Mouse (Mus musculus): ENCODE measurements around the gene Gm17535. TPM values are rescaled to one million over a fixed set of nuclear protein-coding genes. Genes with fewer than 3 reads are reported as not detected.
A peak's percentile ranks its signal among the peaks of the same experiment; 100 is the strongest.
"Not testable (repeated sequence)": the region's sequence is repeated elsewhere in the genome, so short reads cannot be mapped to it uniquely, and the experiment has no call there.

Gm17535 gene
- polyA plus RNA-seq, 1 experiment from 2014 or later, result not detected

DNA sequence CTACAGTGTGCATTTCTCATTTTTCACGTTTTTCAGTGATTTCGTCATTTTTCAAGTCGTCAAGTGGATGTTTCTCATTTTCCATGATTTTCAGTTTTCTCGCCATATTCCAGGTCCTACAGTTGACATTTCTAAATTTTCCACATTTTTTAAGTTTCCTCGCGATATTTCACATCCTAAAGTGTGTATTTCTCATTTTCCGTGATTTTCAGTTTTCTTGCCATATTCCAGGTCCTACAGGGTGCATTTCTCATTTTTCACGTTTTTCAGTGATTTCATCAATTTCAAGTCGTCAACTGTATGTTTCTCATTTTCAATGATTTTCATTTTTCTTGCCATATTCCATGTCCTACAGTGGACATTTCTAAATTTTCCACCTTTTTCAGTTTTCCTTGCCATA lies 17.3 kb upstream of the Gm17535 start, which contains the start of gene Gm10719:
Gm10719 (plus strand) TSS at position 301 of the 400 bp plus-strand sequence.
- not testable (repeated sequence) for H3K27me3 ChIP-seq (ENCODE audit: insufficient read depth, poor library complexity, severe bottlenecking); H3K4me3 ChIP-seq; H3K36me3 ChIP-seq; DNase-seq (ENCODE audit: low spot score); H3K27ac ChIP-seq; H3K4me1 ChIP-seq; H3K9me3 ChIP-seq
- 37% methylated on average over 2 of the region's 9 CpGs for WGBS

GRCm38 (mm10) chr9:3018944-3019343 lies 15.5 kb upstream of the Gm17535 start:
- not testable (repeated sequence) for H3K4me1 ChIP-seq; H3K9me3 ChIP-seq; H3K27me3 ChIP-seq (ENCODE audit: insufficient read depth, poor library complexity, severe bottlenecking); DNase-seq (ENCODE audit: low spot score); H3K36me3 ChIP-seq; H3K4me3 ChIP-seq; H3K27ac ChIP-seq
- 57% methylated on average over 9 of the region's 9 CpGs for WGBS

DNA sequence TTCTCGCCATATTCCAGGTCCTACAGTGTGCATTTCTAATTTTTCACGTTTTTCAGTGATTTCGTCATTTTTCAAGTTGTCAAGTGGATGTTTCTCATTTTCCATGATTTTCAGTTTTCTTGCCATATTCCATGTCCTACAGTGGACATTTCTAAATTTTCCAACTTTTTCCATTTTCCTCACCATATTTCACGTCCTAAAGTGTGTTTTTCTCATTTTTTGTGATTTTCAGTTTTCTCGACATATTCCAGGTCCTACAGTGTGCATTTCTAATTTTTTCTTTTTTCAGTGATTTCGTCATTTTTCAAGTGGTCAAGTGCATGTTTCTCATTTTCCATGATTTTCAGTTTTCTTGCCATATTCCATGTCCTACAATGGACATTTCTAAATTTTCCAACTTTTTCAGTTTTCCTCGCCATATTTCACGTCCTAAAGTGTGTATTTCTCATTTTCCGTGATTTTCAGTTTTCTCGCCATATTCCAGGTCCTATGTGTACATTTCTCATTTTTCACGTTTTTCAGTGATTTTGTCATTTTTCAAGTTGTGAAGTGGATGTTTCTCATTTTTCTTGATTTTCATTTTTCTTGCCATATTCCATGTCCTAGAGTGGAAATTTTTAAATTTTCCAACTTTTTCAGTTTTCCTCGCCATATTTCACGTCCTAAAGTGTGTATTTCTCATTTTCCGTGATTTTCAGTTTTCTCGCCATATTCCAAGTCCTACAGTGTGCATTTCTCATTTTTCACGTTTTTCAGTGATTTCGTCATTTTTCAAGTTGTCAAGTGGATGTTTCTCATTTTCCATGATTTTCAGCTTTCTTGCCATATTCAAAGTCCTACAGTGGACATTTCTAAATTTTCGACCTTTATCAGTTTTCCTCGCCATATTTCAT lies 14.3 kb upstream of the Gm17535 start:
- not testable (repeated sequence) for H3K9me3 ChIP-seq; H3K4me3 ChIP-seq; H3K27me3 ChIP-seq (ENCODE audit: insufficient read depth, poor library complexity, severe bottlenecking); H3K36me3 ChIP-seq; DNase-seq (ENCODE audit: low spot score); H3K27ac ChIP-seq; H3K4me1 ChIP-seq
- WGBS, result 73% methylated on average over 17 of the region's 19 CpGs

DNA sequence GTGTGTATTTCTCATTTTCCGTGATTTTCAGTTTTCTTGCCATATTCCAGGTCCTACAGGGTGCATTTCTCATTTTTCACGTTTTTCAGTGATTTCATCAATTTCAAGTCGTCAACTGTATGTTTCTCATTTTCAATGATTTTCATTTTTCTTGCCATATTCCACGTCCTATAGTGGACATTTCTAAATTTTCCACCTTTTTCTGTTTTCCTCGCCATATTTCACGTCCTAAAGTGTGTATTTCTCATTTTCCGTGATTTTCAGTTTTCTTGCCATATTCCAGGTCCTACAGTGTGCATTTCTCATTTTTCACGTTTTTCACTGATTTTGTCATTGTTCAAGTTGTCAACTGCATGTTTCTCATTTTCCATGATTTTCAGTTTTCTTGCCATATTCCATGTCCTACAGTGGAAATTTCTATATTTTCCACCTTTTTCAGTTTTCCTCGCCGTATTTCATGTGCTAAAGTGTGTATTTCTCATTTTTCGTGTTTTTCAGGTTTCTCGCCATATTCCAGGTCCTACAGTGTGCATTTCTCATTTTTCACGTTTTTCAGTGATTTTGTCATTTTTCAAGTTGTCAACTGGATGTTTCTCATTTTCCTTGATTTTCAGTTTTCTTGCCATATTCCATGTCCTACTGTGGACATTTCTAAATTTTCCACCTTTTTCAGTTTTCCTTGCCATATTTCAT lies 11.9 kb upstream of the Gm17535 start:
- WGBS, result 70% methylated on average over 11 of the region's 13 CpGs
- H3K9me3 ChIP-seq; H3K4me1 ChIP-seq; H3K36me3 ChIP-seq; H3K4me3 ChIP-seq; H3K27ac ChIP-seq; H3K27me3 ChIP-seq (ENCODE audit: insufficient read depth, poor library complexity, severe bottlenecking): not testable (repeated sequence)
- DNase-seq (ENCODE audit: low spot score), result peak; percentile 76

DNA sequence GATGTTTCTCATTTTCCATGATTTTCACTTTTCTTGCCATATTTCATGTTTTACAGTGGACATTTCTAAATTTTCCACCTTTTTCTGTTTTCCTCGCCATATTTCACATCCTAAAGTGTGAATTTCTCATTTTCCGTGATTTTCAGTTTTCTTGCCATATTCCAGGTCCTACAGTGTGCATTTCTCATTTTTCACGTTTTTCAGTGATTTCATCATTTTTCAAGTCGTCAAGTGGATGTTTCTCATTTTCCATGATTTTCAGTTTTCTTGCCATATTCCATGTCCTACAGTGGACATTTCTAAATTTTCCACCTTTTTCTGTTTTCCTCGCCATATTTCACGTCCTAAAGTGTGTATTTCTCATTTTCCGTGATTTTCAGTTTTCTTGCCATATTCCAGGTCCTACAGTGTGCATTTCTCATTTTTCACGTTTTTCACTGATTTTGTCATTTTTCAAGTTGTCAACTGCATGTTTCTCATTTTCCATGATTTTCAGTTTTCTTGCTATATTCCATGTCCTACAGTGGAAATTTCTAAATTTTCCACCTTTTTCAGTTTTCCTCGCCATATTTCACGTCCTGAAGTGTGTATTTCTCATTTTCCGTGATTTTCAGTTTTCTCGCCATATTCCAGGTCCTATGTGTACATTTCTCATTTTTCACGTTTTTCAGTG lies 11.0 kb upstream of the Gm17535 start, which contains the start of gene Gm10718:
Gm10718 (plus strand) TSS at position 236 of the 673 bp plus-strand sequence.
- not testable (repeated sequence) for H3K36me3 ChIP-seq; H3K27ac ChIP-seq; H3K4me1 ChIP-seq; H3K9me3 ChIP-seq; H3K27me3 ChIP-seq (ENCODE audit: insufficient read depth, poor library complexity, severe bottlenecking); DNase-seq (ENCODE audit: low spot score); H3K4me3 ChIP-seq
- WGBS, result 69% methylated on average over 12 of the region's 13 CpGs

DNA sequence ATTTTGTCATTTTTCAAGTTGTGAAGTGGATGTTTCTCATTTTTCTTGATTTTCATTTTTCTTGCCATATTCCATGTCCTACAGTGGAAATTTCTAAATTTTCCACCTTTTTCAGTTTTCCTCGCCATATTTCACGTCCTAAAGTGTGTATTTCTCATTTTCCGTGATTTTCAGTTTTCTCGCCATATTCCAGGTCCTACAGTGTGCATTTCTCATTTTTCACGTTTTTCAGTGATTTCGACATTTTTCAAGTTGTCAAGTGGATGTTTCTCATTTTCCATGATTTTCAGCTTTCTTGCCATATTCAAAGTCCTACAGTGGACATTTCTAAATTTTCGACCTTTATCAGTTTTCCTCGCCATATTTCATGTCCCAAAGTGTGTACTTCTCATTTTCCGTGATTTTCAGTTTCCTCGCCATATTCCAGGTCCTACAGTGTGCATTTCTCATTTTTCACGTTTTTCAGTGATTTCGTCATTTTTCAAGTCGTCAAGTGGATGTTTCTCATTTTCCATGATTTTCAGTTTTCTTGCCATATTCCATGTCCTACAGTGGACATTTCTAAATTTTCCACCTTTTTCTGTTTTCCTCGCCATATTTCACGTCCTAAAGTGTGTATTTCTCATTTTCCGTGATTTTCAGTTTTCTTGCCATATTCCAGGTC lies 10.3 kb upstream of the Gm17535 start:
- not testable (repeated sequence) for H3K27ac ChIP-seq; H3K9me3 ChIP-seq; H3K4me1 ChIP-seq; DNase-seq (ENCODE audit: low spot score); H3K36me3 ChIP-seq; H3K27me3 ChIP-seq (ENCODE audit: insufficient read depth, poor library complexity, severe bottlenecking); H3K4me3 ChIP-seq
- 70% methylated on average over 16 of the region's 16 CpGs for WGBS

DNA sequence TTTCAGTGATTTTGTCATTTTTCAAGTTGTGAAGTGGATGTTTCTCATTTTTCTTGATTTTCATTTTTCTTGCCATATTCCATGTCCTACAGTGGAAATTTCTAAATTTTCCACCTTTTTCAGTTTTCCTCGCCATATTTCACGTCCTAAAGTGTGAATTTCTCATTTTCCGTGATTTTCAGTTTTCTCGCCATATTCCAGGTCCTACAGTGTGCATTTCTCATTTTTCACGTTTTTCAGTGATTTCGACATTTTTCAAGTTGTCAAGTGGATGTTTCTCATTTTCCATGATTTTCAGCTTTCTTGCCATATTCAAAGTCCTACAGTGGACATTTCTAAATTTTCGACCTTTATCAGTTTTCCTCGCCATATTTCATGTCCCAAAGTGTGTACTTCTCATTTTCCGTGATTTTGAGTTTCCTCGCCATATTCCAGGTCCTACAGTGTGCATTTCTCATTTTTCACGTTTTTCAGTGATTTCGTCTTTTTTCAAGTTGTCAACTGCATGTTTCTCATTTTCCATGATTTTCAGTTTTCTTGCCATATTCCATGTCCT lies 9.4 kb upstream of the Gm17535 start, which contains the start of gene Gm10717:
Gm10717 (plus strand) TSS at position 506 of the 556 bp plus-strand sequence.
- H3K4me1 ChIP-seq; DNase-seq (ENCODE audit: low spot score); H3K36me3 ChIP-seq; H3K27ac ChIP-seq; H3K4me3 ChIP-seq; H3K27me3 ChIP-seq (ENCODE audit: insufficient read depth, poor library complexity, severe bottlenecking); H3K9me3 ChIP-seq: not testable (repeated sequence)
- WGBS, result 68% methylated on average over 12 of the region's 12 CpGs

DNA sequence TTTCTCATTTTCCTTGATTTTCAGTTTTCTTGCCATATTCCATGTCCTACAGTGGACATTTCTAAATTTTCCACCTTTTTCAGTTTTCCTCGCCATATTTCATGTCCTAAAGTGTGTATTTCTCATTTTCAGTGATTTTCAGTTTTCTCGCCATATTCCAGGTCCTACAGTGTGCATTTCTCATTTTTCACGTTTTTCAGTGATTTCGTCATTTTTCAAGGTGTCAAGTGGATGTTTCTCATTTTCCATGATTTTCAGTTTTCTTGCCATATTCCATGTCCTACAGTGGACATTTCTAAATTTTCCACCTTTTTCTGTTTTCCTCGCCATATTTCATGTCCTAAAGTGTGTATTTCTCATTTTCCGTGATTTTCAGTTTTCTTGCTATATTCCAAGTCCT lies 8.7 kb upstream of the Gm17535 start:
- WGBS, result 68% methylated on average over 5 of the region's 6 CpGs
- H3K27ac ChIP-seq; H3K9me3 ChIP-seq; DNase-seq (ENCODE audit: low spot score); H3K4me3 ChIP-seq; H3K36me3 ChIP-seq; H3K4me1 ChIP-seq; H3K27me3 ChIP-seq (ENCODE audit: insufficient read depth, poor library complexity, severe bottlenecking): not testable (repeated sequence)

DNA sequence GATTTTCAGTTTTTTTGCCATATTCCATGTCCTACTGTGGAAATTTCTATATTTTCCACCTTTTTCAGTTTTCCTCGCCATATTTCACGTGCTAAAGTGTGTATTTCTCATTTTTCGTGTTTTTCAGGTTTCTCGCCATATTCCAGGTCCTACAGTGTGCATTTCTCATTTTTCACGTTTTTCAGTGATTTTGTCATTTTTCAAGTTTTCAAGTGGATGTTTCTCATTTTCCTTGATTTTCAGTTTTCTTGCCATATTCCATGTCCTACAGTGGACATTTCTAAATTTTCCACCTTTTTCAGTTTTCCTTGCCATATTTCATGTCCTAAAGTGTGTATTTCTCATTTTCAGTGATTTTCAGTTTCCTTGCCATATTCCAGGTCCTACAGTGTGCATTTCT lies 8.3 kb upstream of the Gm17535 start:
- H3K4me3 ChIP-seq; DNase-seq (ENCODE audit: low spot score); H3K27me3 ChIP-seq (ENCODE audit: insufficient read depth, poor library complexity, severe bottlenecking); H3K27ac ChIP-seq; H3K36me3 ChIP-seq; H3K4me1 ChIP-seq; H3K9me3 ChIP-seq: not testable (repeated sequence)
- WGBS, result 73% methylated on average over 5 of the region's 5 CpGs

DNA sequence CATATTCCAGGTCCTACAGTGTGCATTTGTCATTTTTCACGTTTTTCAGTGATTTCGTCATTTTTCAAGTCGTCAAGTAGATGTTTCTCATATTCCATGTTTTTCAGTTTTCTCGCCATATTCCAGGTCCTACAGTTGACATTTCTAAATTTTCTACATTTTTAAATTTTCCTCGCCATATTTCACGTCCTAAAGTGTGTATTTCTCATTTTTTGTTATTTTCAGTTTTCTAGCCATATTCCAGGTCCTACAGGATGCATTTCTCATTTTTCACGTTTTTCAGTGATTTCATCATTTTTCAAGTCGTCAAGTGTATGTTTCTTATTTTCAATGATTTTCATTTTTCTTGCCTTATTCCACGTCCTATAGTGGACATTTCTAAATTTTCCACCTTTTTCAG lies 7.7 kb upstream of the Gm17535 start:
- WGBS, result 63% methylated on average over 9 of the region's 9 CpGs
- not testable (repeated sequence) for H3K4me3 ChIP-seq; H3K27me3 ChIP-seq (ENCODE audit: insufficient read depth, poor library complexity, severe bottlenecking); DNase-seq (ENCODE audit: low spot score); H3K4me1 ChIP-seq; H3K36me3 ChIP-seq; H3K9me3 ChIP-seq; H3K27ac ChIP-seq

DNA sequence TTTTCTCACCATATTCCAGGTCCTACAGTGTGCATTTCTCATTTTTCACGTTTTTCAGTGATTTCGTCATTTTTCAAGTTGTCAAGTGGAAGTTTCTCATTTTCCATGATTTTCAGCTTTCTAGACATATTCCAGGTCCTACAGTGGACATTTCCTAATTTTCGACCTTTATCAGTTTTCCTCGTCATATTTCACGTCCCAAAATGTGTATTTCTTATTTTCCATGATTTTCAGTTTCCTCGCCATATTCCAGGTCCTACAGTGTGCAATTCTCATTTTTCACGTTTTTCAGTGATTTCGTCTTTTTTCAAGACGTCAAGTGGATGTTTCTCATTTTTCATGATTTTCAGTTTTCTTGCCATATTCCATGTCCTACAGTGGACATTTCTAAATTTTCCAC lies 7.2 kb upstream of the Gm17535 start:
- not testable (repeated sequence) for H3K27ac ChIP-seq; H3K4me1 ChIP-seq; H3K27me3 ChIP-seq (ENCODE audit: insufficient read depth, poor library complexity, severe bottlenecking); H3K9me3 ChIP-seq; H3K4me3 ChIP-seq; H3K36me3 ChIP-seq
- DNase-seq (ENCODE audit: low spot score), result peak; percentile 89
- WGBS, result 64% methylated on average over 9 of the region's 9 CpGs

- H3K27ac ChIP-seq; H3K9me3 ChIP-seq; H3K4me3 ChIP-seq; DNase-seq (ENCODE audit: low spot score); H3K4me1 ChIP-seq; H3K36me3 ChIP-seq; H3K27me3 ChIP-seq (ENCODE audit: insufficient read depth, poor library complexity, severe bottlenecking): not testable (repeated sequence)
- whole genome bisulfite sequencing, result 58% methylated on average over 13 of the region's 16 CpGs
Observed at GRCm38 (mm10) chr9:3029276-3030000, 5.0 kb upstream of the Gm17535 start.

Data from heart, embryonic 10.5 days (tissue).